Mouse (Mus musculus) midbrain, embryonic 11.5 days (tissue): ENCODE measurements at regions not wholly inside any gene's neighbourhood (a gene's known extent, or its start where the extent isn't known, plus 50 kb on each side); places are given as distances from the start of the nearest gene placed in this dataset.
"Not testable (repeated sequence)": the region's sequence is repeated elsewhere in the genome, so short reads cannot be mapped to it uniquely, and the experiment has no call there.

ENCODE experiments used
- ATAC-seq: fragments of 200-750 bp; cut with Nextera tagmentation; 2 replicates; pipeline ENCODE4 v1.8.0; 2017; ENCODE audit warnings: moderate TSS enrichment, moderate library complexity; ENCODE audit not compliant: low FRiP score
- DNase-seq: peaks from one replicate; pipeline ENCODE4 v3.0.0; 2015; ENCODE audit warnings: low spot score; ENCODE audit errors: missing footprints
- H3K27ac ChIP-seq: fragments of 300-500 bp; sonication (generic); 2 replicates; pipeline ENCODE4 v1.5.1; 2014; ENCODE audit warnings: low read depth, low read length
- H3K27me3 ChIP-seq: fragments of 300-500 bp; sonication (generic); 2 replicates; pipeline ENCODE4 v1.6.1; 2014; ENCODE audit warnings: mild to moderate bottlenecking, low read length, moderate library complexity, mixed read lengths; ENCODE audit not compliant: control insufficient read depth, insufficient read depth
- H3K36me3 ChIP-seq: fragments of 300-500 bp; sonication (generic); 2 replicates; pipeline ENCODE4 v1.6.1; 2014; ENCODE audit warnings: mild to moderate bottlenecking, low read length, moderate library complexity, mixed read lengths; ENCODE audit not compliant: control insufficient read depth, insufficient read depth
- H3K4me1 ChIP-seq: fragments of 300-500 bp; sonication (generic); 2 replicates; pipeline ENCODE4 v1.6.1; 2014; ENCODE audit warnings: low read length; ENCODE audit not compliant: control insufficient read depth, insufficient read depth
- H3K4me2 ChIP-seq: fragments of 300-500 bp; sonication (generic); 2 replicates; pipeline ENCODE4 v1.6.1; 2014; ENCODE audit warnings: mild to moderate bottlenecking, moderate library complexity
- H3K4me3 ChIP-seq: fragments of 300-500 bp; sonication (generic); 2 replicates; pipeline ENCODE4 v1.5.1; 2014; ENCODE audit warnings: low read depth, low read length
- H3K9ac ChIP-seq: fragments of 300-500 bp; sonication (generic); 2 replicates; pipeline ENCODE4 v1.6.1; 2014; ENCODE audit warnings: low read length
- H3K9me3 ChIP-seq: fragments of 300-500 bp; sonication (generic); 2 replicates; pipeline ENCODE4 v1.6.1; 2016; ENCODE audit warnings: low read length; ENCODE audit not compliant: control insufficient read depth
- WGBS: fragments of 180-500 bp; shearing (Covaris S2); extraction: QIAGEN DNeasy Blood & Tissue Kit; methylation state at CpG from one replicate; pipeline ENCODE4 v1.1.7; 2014; 5-methylcytosine and 5-hydroxymethylcytosine counted together

- not testable (repeated sequence) for H3K9me3 ChIP-seq, ATAC-seq, H3K9ac ChIP-seq
These were observed 100.8 kb upstream of the Plcb4 start for GRCm38 (mm10) chr2:135558026-135558425.

DNA sequence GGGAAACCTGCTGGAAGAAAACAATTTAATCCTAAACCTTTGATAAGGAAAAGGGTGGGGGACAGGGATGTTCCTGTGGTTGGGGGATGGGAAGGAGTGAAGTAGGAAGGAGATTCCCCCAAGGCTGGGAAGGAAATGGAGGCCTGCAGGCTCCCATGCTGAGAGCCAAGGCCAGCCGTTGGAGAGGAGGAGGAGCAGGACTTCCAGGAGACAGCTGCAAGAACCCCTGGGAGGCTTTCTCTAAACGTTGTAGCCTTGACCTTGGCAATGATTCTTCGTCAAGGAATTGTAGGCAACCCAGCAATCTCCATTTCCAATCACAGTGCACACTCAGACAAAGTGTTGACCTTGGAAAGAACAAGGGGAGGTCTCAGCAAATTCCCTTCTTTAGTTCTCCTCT, 99.5 kb upstream of the Plcb4 start:
- H3K27ac ChIP-seq, result no peak overlapping the region
- no peak overlapping the region for H3K4me3 ChIP-seq
- ATAC-seq, result no peak
- no peaks in the 10 kb centered on the region for H3K9me3 ChIP-seq
- H3K27me3 ChIP-seq, result no peaks in the 10 kb centered on the region
- H3K36me3 ChIP-seq, result no peaks in the 10 kb centered on the region
- 67% methylated on average over 3 of the region's 3 CpGs for WGBS
- no peaks in the 10 kb centered on the region for H3K4me1 ChIP-seq
- H3K4me2 ChIP-seq, result no peak overlapping the region
- H3K9ac ChIP-seq, result no peak overlapping the region
- DNase-seq, result no peak

More at GRCm38 (mm10) chr2:135558026-135558425, 100.8 kb upstream of the Plcb4 start:
- WGBS, result 93% methylated on average over 8 of the region's 8 CpGs
- H3K27me3 ChIP-seq, H3K4me1 ChIP-seq, H3K36me3 ChIP-seq, H3K27ac ChIP-seq, H3K4me3 ChIP-seq, DNase-seq, H3K4me2 ChIP-seq: not testable (repeated sequence)

DNA sequence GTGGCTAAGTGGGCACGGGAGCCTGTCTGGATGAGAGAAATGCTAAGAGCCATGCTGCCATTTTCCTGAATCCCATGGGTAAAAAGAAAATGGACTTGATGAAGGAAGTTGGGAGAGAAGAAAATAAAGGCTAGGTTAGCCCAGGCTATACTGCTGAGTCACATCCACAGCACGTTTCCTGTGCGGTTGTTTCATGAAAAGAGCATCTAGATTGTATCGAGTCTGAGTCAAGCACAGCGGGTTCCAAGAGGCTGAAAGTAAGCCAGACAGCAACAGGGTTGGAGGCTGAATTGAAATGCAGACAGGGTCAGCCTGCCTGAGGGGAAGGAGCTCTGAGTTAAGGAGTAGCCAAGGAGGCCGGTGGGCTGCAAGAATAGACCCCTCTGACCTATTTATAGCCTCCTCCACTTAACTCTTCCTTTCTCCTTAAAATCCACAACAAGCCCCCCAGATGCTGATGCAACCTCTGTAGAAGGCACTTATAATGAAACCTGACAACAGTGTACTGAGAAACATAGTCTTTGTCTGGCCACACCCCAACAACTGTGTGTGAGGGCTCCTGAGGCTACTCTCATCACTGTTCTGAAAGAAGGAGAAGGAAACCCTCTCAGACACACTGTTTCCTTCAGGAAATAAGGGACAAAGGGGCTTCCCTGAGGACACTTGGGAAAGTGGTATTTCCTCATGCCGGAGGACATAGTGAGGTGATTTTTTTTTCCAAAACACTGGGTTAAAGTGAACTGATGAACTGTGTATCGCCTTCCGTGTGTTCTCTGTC, 98.7 kb upstream of the Plcb4 start:
- Histone ChIP-seq H3K27ac (no peak overlapping the region), H3K36me3 (no peaks in the 10 kb centered on the region), H3K27me3 (no peaks in the 10 kb centered on the region), H3K4me1 (no peaks in the 10 kb centered on the region), H3K4me3 (no peak overlapping the region), H3K9me3 (no peaks in the 10 kb centered on the region), H3K4me2 (no peak overlapping the region), H3K9ac (no peak overlapping the region)
- no peak for ATAC-seq
- 84% methylated on average over 9 of the region's 9 CpGs for WGBS
- DNase-seq, result peak; percentile 82

- Histone ChIP-seq H3K4me2 (no peak overlapping the region), H3K27ac (no peak overlapping the region), H3K4me3 (no peak overlapping the region), H3K9me3 (no peaks in the 10 kb centered on the region), H3K36me3 (no peaks in the 10 kb centered on the region), H3K4me1 (no peaks in the 10 kb centered on the region), H3K9ac (no peak overlapping the region), H3K27me3 (no peaks in the 10 kb centered on the region)
- ATAC-seq (no peak), DNase-seq (no peak)
- WGBS, result 88% methylated on average over 1 of the region's 1 CpGs
These were observed 98.0 kb upstream of the Plcb4 start for GRCm38 (mm10) chr2:135560856-135561255.

DNA sequence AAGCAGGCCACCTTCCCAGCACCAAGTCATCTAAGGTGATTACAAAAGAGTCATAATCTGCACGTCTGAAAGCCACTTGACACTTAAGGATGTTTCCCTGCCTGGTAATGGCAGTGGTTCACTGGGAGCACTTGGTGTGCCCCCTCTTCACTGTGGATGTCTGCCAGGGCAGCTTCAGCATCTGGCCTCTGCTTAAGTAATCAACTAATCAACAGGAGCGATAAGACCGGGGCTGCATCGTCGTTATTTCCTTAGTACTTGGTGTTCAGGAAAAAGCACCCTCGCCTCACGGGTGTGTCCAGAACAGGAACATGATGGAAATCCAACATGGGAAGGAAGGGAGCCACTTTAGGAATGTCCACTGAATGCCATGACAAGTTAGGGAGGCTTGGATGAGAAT, 97.1 kb upstream of the Plcb4 start:
- 72% methylated on average over 7 of the region's 7 CpGs for WGBS
- Histone ChIP-seq H3K9me3 (no peaks in the 10 kb centered on the region), H3K36me3 (no peaks in the 10 kb centered on the region), H3K4me1 (no peaks in the 10 kb centered on the region), H3K27ac (no peak overlapping the region), H3K4me2 (no peak overlapping the region), H3K4me3 (no peak overlapping the region), H3K9ac (no peak overlapping the region), H3K27me3 (no peaks in the 10 kb centered on the region)
- DNase-seq (peak; percentile 8), ATAC-seq (no peak)

- ATAC-seq, result no peak
- no peak overlapping the region for H3K9ac ChIP-seq
- no peak for DNase-seq
- 80% methylated on average over 10 of the region's 10 CpGs for WGBS
- H3K36me3 ChIP-seq, result no peaks in the 10 kb centered on the region
- H3K4me2 ChIP-seq, result no peak overlapping the region
- H3K9me3 ChIP-seq, result no peaks in the 10 kb centered on the region
- H3K4me3 ChIP-seq, result no peak overlapping the region
- H3K27ac ChIP-seq, result no peak overlapping the region
- no peaks in the 10 kb centered on the region for H3K27me3 ChIP-seq
- no peaks in the 10 kb centered on the region for H3K4me1 ChIP-seq
These were observed 96.5 kb upstream of the Plcb4 start for GRCm38 (mm10) chr2:135562140-135562890.

DNA sequence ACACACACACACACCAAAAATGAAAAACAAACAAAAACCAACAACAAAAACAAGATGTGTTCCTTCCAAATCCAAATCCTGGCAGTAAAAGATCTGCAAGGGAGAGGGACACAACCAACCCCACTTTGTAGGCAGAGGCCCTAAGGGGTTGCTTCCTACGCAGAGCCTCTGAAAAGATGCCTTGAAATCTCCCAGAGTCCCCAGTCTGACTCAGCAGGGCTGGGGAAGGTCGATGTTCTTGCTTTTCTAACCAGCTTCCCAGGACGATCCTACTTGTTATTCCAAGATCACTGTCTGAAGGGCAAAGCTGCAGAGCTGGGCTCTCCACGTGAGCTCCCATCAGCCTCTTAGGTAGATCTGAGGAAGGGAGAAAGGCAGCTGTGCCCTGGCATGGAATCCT, 94.6 kb upstream of the Plcb4 start:
- no peak for ATAC-seq

GRCm38 (mm10) chr2:135568350-135568749, 90.5 kb upstream of the Plcb4 start:
- WGBS, result 98% methylated on average over 2 of the region's 2 CpGs
- DNase-seq (no peak), ATAC-seq (no peak)
- Histone ChIP-seq H3K4me3 (no peak overlapping the region), H3K4me2 (no peak overlapping the region), H3K9ac (no peak overlapping the region), H3K4me1 (no peaks in the 10 kb centered on the region), H3K9me3 (no peaks in the 10 kb centered on the region), H3K36me3 (no peaks in the 10 kb centered on the region), H3K27ac (no peak overlapping the region), H3K27me3 (no peaks in the 10 kb centered on the region)

More for the DNA sequence above, 94.6 kb upstream of the Plcb4 start:
- Histone ChIP-seq H3K4me2 (no peak overlapping the region), H3K4me1 (no peaks in the 10 kb centered on the region), H3K9ac (no peak overlapping the region), H3K4me3 (no peak overlapping the region), H3K27ac (no peak overlapping the region), H3K9me3 (no peaks in the 10 kb centered on the region), H3K36me3 (no peaks in the 10 kb centered on the region), H3K27me3 (no peaks in the 10 kb centered on the region)
- no peak for DNase-seq
- WGBS, result 71% methylated on average over 4 of the region's 4 CpGs

GRCm38 (mm10) chr2:135571599-135571998, 87.2 kb upstream of the Plcb4 start:
- H3K4me1 ChIP-seq, result no peaks in the 10 kb centered on the region
- no peak for DNase-seq
- no peak overlapping the region for H3K27ac ChIP-seq
- 80% methylated on average over 5 of the region's 5 CpGs for WGBS
- no peak overlapping the region for H3K4me3 ChIP-seq
- no peaks in the 10 kb centered on the region for H3K36me3 ChIP-seq
- no peak for ATAC-seq
- H3K4me2 ChIP-seq, result no peak overlapping the region
- no peak overlapping the region for H3K9ac ChIP-seq
- H3K27me3 ChIP-seq, result no peaks in the 10 kb centered on the region
- no peaks in the 10 kb centered on the region for H3K9me3 ChIP-seq
